Mouse (Mus musculus) kidney, postnatal 0 days (tissue): ENCODE results near the gene Corin. TPM values are rescaled to one million over a fixed set of nuclear protein-coding genes. Genes with fewer than 3 reads are reported as not detected.

ENCODE experiments used
- ATAC-seq: fragments of 200-750 bp; cut with Nextera tagmentation; replicated peaks from 2 replicates; pipeline ENCODE4 v1.8.0; 2017; ENCODE audit warnings: low read depth, moderate number of reproducible peaks, moderate TSS enrichment, moderate library complexity; ENCODE audit not compliant: low FRiP score
- DNase-seq: peaks from one replicate; pipeline ENCODE4 v3.0.0-alpha.2; 2016; ENCODE audit warnings: low spot score
- H3K27ac ChIP-seq: fragments of 300-500 bp; sonication (generic); 2 replicates; pipeline ENCODE4 v1.5.1; 2014; ENCODE audit warnings: mild to moderate bottlenecking
- H3K27me3 ChIP-seq: fragments of 300-500 bp; sonication (generic); 2 replicates; pipeline ENCODE4 v1.6.1; 2014; ENCODE audit warnings: low read length, mixed read lengths; ENCODE audit not compliant: insufficient read depth
- H3K36me3 ChIP-seq: fragments of 300-500 bp; sonication (generic); 2 replicates; pipeline ENCODE4 v1.6.1; 2014; ENCODE audit warnings: low read length, mixed read lengths; ENCODE audit not compliant: insufficient read depth
- H3K4me1 ChIP-seq: fragments of 300-500 bp; sonication (generic); replicated peaks from 2 replicates; pipeline ENCODE4 v1.6.1; 2014; ENCODE audit warnings: antibody characterized with exemption, low read length, mixed read lengths; ENCODE audit not compliant: insufficient read depth
- H3K4me2 ChIP-seq: fragments of 300-500 bp; sonication (generic); 2 replicates; pipeline ENCODE4 v1.6.1; 2014; ENCODE audit warnings: mild to moderate bottlenecking, low read length, moderate library complexity, mixed read lengths
- H3K4me3 ChIP-seq: fragments of 300-500 bp; sonication (generic); replicated peaks from 2 replicates; pipeline ENCODE4 v1.5.1; 2014; ENCODE audit warnings: low read depth, low read length
- H3K9ac ChIP-seq: fragments of 300-500 bp; sonication (generic); 2 replicates; pipeline ENCODE4 v1.6.1; 2014; ENCODE audit warnings: low read depth, low read length
- H3K9me3 ChIP-seq: fragments of 300-500 bp; sonication (generic); replicated peaks from 2 replicates; pipeline ENCODE4 v1.6.1; 2016; ENCODE audit warnings: low read length, inconsistent platforms, mixed read lengths
- CTCF ChIP-seq: IDR thresholded peaks from 2 replicates; pipeline ENCODE4 v1.5.1; 2016; ENCODE audit warnings: antibody characterized with exemption, low read depth, mild to moderate bottlenecking, moderate library complexity
- WGBS: fragments of 180-500 bp; shearing (Covaris S2); extraction: QIAGEN DNeasy Blood & Tissue Kit; methylation state at CpG from one replicate; pipeline ENCODE4 v1.1.7; 2014; 5-methylcytosine and 5-hydroxymethylcytosine counted together
- polyA plus RNA-seq: library from polyadenylated mRNA; unstranded; fragments of >200 nt; fragmentation: Nextera tagmentation; extraction: Ambion mirVana; gene quantifications from 2 replicates; pipeline ENCODE4 v1.2.1, GENCODE M21; 2015

Corin gene
- polyA plus RNA-seq, 1 experiment from 2014 or later: 14.2 TPM

DNA sequence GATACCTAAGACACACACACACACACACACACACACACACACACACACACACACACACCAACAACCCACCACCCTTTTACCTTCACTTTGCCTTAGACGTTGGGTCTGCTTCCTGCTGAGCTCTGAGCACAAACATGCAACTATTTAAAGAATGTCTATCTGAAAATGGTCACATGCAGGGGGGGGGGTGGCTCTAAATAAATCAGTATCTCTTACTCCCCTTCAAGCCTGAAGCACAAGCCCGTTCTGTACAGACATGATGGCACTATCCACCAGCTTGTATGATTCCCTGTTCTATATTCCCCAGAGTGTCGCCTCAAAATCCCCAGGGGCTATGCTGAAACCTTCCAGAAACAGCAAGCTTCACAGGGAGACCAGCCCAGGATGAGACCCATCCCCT is 2.5 kb downstream of the Corin start:
- no peak overlapping the region for H3K4me2 ChIP-seq
- H3K4me3 ChIP-seq: no peak overlapping the region
- no peaks in the 10 kb centered on the region for H3K36me3 ChIP-seq
- DNase-seq: peak; percentile 21
- H3K9ac ChIP-seq: no peak overlapping the region
- WGBS: 45% methylated on average over 3 of the region's 3 CpGs
- H3K27ac ChIP-seq: no peak overlapping the region
- peaks cover 19% of the 10 kb centered on the region for H3K27me3 ChIP-seq
- peaks cover 14% of the 10 kb centered on the region for H3K4me1 ChIP-seq
- TF ChIP-seq CTCF: no peak
- H3K9me3 ChIP-seq: no peaks in the 10 kb centered on the region
- no peak for ATAC-seq

DNA sequence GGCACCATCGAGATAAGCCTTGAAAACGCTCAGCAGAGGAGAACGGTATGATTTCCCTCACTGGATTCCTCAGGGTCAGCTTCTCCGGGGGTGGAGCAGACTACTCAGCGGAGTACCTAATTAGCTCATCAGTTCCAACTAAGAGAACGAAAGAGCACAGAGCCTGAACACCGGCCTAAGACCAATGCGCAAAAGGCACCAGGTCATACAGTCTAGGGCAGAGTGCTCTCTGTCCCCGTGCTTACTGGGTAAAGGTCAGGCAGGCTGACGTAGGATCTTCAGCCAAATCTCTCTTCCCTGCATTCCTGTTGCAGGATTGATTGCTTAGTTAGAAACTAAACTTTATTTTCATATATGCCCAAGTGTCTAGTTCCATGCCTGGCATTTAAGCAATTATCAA is 6.0 kb downstream of the Corin start:
- 43% methylated on average over 10 of the region's 10 CpGs for WGBS
- no peak overlapping the region for H3K9ac ChIP-seq
- no peak overlapping the region for H3K27ac ChIP-seq
- no peak overlapping the region for H3K4me3 ChIP-seq
- peaks cover under 1% of the 10 kb centered on the region; the same call in 1 of the 2 replicates for H3K4me1 ChIP-seq
- no peaks in the 10 kb centered on the region for H3K36me3 ChIP-seq
- no peaks in the 10 kb centered on the region for H3K9me3 ChIP-seq
- DNase-seq (no peak), ATAC-seq (no peak)
- no peak for TF ChIP-seq CTCF
- H3K27me3 ChIP-seq: peaks cover 6% of the 10 kb centered on the region
- no peak overlapping the region for H3K4me2 ChIP-seq

DNA sequence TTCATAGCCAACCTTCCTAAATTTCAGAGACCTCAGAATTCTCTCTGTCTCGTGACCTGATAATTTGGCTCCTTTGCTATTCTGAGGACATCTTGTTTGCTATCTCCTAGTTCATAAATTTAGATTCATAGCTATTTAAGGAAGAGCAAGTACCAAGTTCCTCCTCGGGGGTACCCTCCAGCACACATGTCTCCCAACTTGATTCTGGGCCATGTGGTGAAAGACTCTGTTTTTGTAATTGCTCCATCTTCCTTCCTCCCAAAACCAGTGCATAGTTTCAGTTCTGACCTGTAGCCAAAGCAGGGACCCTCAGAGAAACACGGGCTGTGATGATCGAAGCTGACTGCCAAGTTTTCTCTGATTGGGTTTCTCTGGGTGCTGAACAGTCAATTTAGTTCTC is 7.5 kb downstream of the Corin start:
- Histone ChIP-seq H3K4me3 (no peak overlapping the region), H3K4me1 (no peaks in the 10 kb centered on the region), H3K27ac (no peak overlapping the region), H3K4me2 (no peak overlapping the region), H3K9ac (no peak overlapping the region), H3K27me3 (no peaks in the 10 kb centered on the region), H3K36me3 (no peaks in the 10 kb centered on the region), H3K9me3 (no peaks in the 10 kb centered on the region)
- whole genome bisulfite sequencing: 79% methylated on average over 4 of the region's 4 CpGs
- ATAC-seq (no peak), DNase-seq (no peak)
- no peak for TF ChIP-seq CTCF

DNA sequence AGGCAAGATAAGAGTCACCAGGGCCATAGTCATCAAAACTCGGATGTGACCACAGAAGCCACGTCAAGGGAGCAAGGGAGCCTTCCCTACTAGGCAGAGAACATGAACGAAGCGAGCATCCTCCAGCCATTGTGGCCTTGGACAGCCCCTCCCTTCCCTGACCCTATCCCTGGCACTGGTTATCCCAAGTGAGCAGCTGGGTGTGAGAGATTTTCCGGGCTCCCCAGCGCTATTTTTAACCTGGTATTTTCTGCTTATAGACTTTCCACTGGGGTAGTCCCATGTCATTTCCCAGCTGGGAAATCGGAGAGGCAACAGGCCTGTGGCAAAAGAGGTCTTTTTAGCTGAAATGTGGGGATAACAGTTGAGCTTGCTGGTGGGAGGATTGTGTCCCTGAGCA is 10.4 kb downstream of the Corin start:
- no peak for DNase-seq
- no peak for TF ChIP-seq CTCF
- no peaks in the 10 kb centered on the region for H3K36me3 ChIP-seq
- H3K9me3 ChIP-seq: no peaks in the 10 kb centered on the region
- no peak for ATAC-seq
- H3K4me2 ChIP-seq: no peak overlapping the region
- H3K27me3 ChIP-seq: no peaks in the 10 kb centered on the region
- no peaks in the 10 kb centered on the region for H3K4me1 ChIP-seq
- WGBS: 67% methylated on average over 7 of the region's 7 CpGs
- no peak overlapping the region for H3K9ac ChIP-seq
- no peak overlapping the region for H3K4me3 ChIP-seq
- H3K27ac ChIP-seq: no peak overlapping the region

DNA sequence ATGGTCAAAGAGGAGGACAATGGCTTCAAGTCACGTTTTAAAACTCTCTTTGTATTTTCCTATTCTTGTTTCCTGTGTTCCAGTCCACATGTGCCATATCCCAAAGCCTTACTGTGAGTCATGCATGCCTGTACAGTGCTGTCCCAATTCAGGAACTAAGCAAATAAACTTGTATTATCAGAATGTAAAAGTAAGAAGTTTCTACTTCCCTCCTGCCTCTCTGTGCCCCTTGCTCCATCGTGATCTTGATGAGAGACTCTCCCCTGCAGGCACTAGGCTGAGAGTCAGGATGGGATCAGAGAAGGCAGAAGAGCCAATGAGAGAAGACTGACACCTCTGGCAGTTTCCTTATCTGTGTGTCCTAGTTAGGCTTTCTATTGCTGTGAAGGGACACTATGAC is 13.0 kb downstream of the Corin start:
- H3K27ac ChIP-seq: no peak overlapping the region
- H3K4me3 ChIP-seq: no peak overlapping the region
- no peaks in the 10 kb centered on the region for H3K9me3 ChIP-seq
- no peaks in the 10 kb centered on the region for H3K27me3 ChIP-seq
- TF ChIP-seq CTCF: no peak
- H3K9ac ChIP-seq: no peak overlapping the region
- no peak for ATAC-seq
- H3K4me1 ChIP-seq: no peaks in the 10 kb centered on the region
- 43% methylated on average over 2 of the region's 2 CpGs for WGBS
- no peaks in the 10 kb centered on the region for H3K36me3 ChIP-seq
- no peak overlapping the region for H3K4me2 ChIP-seq
- DNase-seq: no peak

DNA sequence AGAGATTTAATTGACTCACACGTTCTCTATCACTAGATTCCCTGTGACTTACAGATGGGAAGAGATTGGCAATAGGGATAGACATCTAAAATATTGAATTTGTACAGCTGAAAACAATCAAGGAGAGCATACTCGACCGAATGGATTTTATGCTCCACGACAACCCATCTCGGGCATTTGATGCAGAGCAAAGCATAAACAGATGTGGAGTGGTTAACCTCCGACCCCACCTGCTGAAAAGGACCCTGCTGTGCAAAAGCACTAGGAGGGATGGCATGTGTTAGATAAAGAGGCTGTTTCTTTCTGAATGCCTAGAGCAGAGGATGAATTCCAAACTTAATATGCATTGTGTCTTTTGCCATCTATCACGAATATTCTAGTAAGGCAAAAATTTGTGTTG is 23.8 kb downstream of the Corin start:
- H3K4me2 ChIP-seq: no peak overlapping the region
- H3K4me1 ChIP-seq: no peaks in the 10 kb centered on the region
- ATAC-seq (no peak), DNase-seq (no peak)
- H3K27me3 ChIP-seq: no peaks in the 10 kb centered on the region
- WGBS: 41% methylated on average over 7 of the region's 7 CpGs
- H3K9ac ChIP-seq: no peak overlapping the region
- TF ChIP-seq CTCF: no peak
- no peak overlapping the region for H3K4me3 ChIP-seq
- no peaks in the 10 kb centered on the region for H3K36me3 ChIP-seq
- H3K9me3 ChIP-seq: no peaks in the 10 kb centered on the region
- no peak overlapping the region for H3K27ac ChIP-seq

DNA sequence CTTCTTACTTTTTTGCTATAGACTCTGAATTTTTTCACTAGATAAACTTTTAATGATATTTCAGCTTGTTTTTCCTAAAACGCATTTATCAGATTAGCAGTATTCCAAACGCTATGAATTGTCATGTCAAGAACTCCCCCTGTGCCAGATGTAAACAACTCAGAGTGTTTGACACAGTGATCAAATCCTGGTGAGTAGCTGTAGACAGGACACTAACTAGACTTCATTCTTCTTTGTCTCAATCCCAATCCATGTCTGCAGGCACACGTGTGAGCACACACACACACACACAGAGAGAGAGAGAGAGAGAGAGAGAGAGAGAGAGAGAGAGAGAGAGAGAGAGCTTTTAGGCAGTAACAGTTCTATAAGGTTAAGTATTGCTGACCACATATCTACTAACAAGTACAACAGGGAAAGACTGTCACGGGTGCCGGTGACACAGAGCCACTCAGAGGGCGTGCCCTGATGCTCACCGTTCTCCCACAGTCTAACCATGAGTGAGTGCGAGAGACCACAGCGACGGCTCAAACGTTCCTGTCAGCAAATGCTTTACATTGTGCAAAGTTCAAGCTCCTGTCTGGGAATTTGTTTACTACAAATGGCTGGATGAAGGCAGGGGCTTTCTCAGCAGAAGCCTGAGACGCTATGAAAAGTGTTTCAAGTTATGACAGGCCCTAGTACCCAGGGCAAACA is 31.8 kb downstream of the Corin start:
- peak; percentile 63; the same call in 1 of the 2 replicates for ATAC-seq
- Histone ChIP-seq H3K27ac (no peak overlapping the region), H3K27me3 (no peaks in the 10 kb centered on the region), H3K9ac (no peak overlapping the region), H3K9me3 (no peaks in the 10 kb centered on the region), H3K4me1 (no peaks in the 10 kb centered on the region), H3K4me3 (no peak overlapping the region), H3K4me2 (no peak overlapping the region), H3K36me3 (no peaks in the 10 kb centered on the region)
- 52% methylated on average over 12 of the region's 12 CpGs for WGBS
- DNase-seq: peak; percentile 15
- no peak for TF ChIP-seq CTCF
